Mouse (Mus musculus): ENCODE results near the gene Glrp1. TPM values are rescaled to one million over a fixed set of nuclear protein-coding genes. Genes with fewer than 3 reads are reported as not detected.

Gene Glrp1
- polyA plus RNA-seq, 1 experiment from 2014 or later: not detected

GRCm38 (mm10) chr1:88539256-88539655 lies 29.4 kb upstream of the Glrp1 start:
- Histone ChIP-seq H3K27me3 (replicated peaks; ENCODE audit: control insufficient read depth, insufficient read depth, low read length) (no peaks in the 10 kb centered on the region), H3K4me1 (ENCODE audit: control insufficient read depth, insufficient read depth, low read length) (no peaks in the 10 kb centered on the region), H3K4me3 (ENCODE audit: low read length) (no peak overlapping the region), H3K9ac (ENCODE audit: low read depth, low read length) (no peak overlapping the region), H3K27ac (ENCODE audit: low read length) (no peak overlapping the region), H3K36me3 (ENCODE audit: control insufficient read depth, insufficient read depth, low read length) (no peaks in the 10 kb centered on the region), H3K4me2 (ENCODE audit: low read depth, low read length) (no peak overlapping the region), H3K9me3 (ENCODE audit: control insufficient read depth, low read length) (no peaks in the 10 kb centered on the region)
- ATAC-seq: no peak
- WGBS: 74% methylated on average over 7 of the region's 7 CpGs

- no peak overlapping the region for H3K9ac ChIP-seq (ENCODE audit: low read depth, low read length)
- no peak for ATAC-seq
- no peaks in the 10 kb centered on the region for H3K27me3 ChIP-seq (replicated peaks; ENCODE audit: control insufficient read depth, insufficient read depth, low read length)
- H3K4me2 ChIP-seq (ENCODE audit: low read depth, low read length): no peak overlapping the region
- H3K9me3 ChIP-seq (ENCODE audit: control insufficient read depth, low read length): no peaks in the 10 kb centered on the region
- no peak overlapping the region for H3K4me3 ChIP-seq (ENCODE audit: low read length)
- H3K4me1 ChIP-seq (ENCODE audit: control insufficient read depth, insufficient read depth, low read length): no peaks in the 10 kb centered on the region
- WGBS: 89% methylated on average over 1 of the region's 1 CpGs
- no peaks in the 10 kb centered on the region for H3K36me3 ChIP-seq (ENCODE audit: control insufficient read depth, insufficient read depth, low read length)
- no peak overlapping the region for H3K27ac ChIP-seq (ENCODE audit: low read length)
Measured at GRCm38 (mm10) chr1:88536308-88536707, 26.4 kb upstream of the Glrp1 start.

- H3K4me1 ChIP-seq (ENCODE audit: control insufficient read depth, insufficient read depth, low read length): no peaks in the 10 kb centered on the region
- no peak overlapping the region for H3K4me2 ChIP-seq (ENCODE audit: low read depth, low read length)
- no peaks in the 10 kb centered on the region for H3K36me3 ChIP-seq (ENCODE audit: control insufficient read depth, insufficient read depth, low read length)
- 59% methylated on average over 5 of the region's 5 CpGs for WGBS
- no peak for ATAC-seq
- no peak overlapping the region for H3K4me3 ChIP-seq (ENCODE audit: low read length)
- H3K27me3 ChIP-seq (replicated peaks; ENCODE audit: control insufficient read depth, insufficient read depth, low read length): no peaks in the 10 kb centered on the region
- no peak overlapping the region for H3K27ac ChIP-seq (ENCODE audit: low read length)
- no peak overlapping the region for H3K9ac ChIP-seq (ENCODE audit: low read depth, low read length)
- H3K9me3 ChIP-seq (ENCODE audit: control insufficient read depth, low read length): no peaks in the 10 kb centered on the region
Measured at GRCm38 (mm10) chr1:88534091-88534490, 24.2 kb upstream of the Glrp1 start.

DNA sequence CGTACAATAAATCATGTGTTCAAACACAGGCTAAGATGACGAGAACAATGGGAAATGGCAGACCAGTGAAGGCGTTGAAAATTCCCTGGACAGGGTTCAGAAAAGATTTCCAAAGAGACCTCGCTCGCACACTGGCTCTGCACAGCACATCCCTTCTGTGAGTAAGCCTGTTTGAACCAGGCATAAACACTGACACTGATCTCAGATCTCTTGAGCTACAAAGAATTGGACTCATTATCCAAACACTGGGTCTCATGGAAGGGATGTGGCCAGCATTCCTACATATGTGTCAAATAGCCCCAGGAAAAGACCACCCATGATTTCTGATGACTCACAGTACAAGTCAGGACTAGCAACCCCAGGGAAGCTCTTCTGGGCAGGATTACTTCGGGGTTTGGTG lies 16.3 kb upstream of the Glrp1 start:
- H3K36me3 ChIP-seq (ENCODE audit: control insufficient read depth, insufficient read depth, low read length): no peaks in the 10 kb centered on the region
- no peaks in the 10 kb centered on the region for H3K27me3 ChIP-seq (replicated peaks; ENCODE audit: control insufficient read depth, insufficient read depth, low read length)
- no peaks in the 10 kb centered on the region for H3K4me1 ChIP-seq (ENCODE audit: control insufficient read depth, insufficient read depth, low read length)
- WGBS: 39% methylated on average over 6 of the region's 6 CpGs
- no peak overlapping the region for H3K9ac ChIP-seq (ENCODE audit: low read depth, low read length)
- no peaks in the 10 kb centered on the region for H3K9me3 ChIP-seq (ENCODE audit: control insufficient read depth, low read length)
- no peak overlapping the region for H3K4me3 ChIP-seq (ENCODE audit: low read length)
- no peak overlapping the region for H3K27ac ChIP-seq (ENCODE audit: low read length)
- H3K4me2 ChIP-seq (ENCODE audit: low read depth, low read length): no peak overlapping the region
- peak; percentile 65 for ATAC-seq

DNA sequence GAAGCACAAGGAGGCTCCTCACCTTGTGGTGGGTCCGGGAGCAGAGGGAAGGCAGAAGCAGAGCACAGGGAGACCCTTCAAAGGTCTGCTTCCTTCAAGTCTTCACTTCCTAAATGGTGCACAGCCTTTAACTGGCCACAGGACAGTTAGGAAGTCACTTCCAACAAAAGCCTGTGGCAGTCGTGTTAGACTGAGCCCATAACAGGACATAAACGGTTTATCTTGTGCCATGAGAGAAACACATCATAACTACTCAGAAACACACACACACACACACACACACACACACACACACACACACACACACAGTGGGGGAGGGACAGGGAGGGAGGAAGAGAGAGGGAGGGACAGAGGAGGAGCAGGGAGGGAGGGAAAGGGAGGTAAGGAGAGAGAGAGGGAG lies 15.8 kb upstream of the Glrp1 start:
- Histone ChIP-seq H3K4me1 (ENCODE audit: control insufficient read depth, insufficient read depth, low read length) (no peaks in the 10 kb centered on the region), H3K4me3 (ENCODE audit: low read length) (no peak overlapping the region), H3K4me2 (ENCODE audit: low read depth, low read length) (no peak overlapping the region), H3K27me3 (replicated peaks; ENCODE audit: control insufficient read depth, insufficient read depth, low read length) (no peaks in the 10 kb centered on the region), H3K9me3 (ENCODE audit: control insufficient read depth, low read length) (no peaks in the 10 kb centered on the region), H3K9ac (ENCODE audit: low read depth, low read length) (no peak overlapping the region), H3K36me3 (ENCODE audit: control insufficient read depth, insufficient read depth, low read length) (no peaks in the 10 kb centered on the region), H3K27ac (ENCODE audit: low read length) (no peak overlapping the region)
- WGBS: 54% methylated on average over 3 of the region's 3 CpGs
- ATAC-seq: no peak

GRCm38 (mm10) chr1:88521170-88521747 lies 11.4 kb upstream of the Glrp1 start:
- Histone ChIP-seq H3K27ac (ENCODE audit: low read length) (no peak overlapping the region), H3K4me1 (ENCODE audit: control insufficient read depth, insufficient read depth, low read length) (no peaks in the 10 kb centered on the region), H3K36me3 (ENCODE audit: control insufficient read depth, insufficient read depth, low read length) (no peaks in the 10 kb centered on the region), H3K4me2 (ENCODE audit: low read depth, low read length) (no peak overlapping the region), H3K4me3 (ENCODE audit: low read length) (no peak overlapping the region), H3K27me3 (replicated peaks; ENCODE audit: control insufficient read depth, insufficient read depth, low read length) (no peaks in the 10 kb centered on the region), H3K9me3 (ENCODE audit: control insufficient read depth, low read length) (no peaks in the 10 kb centered on the region), H3K9ac (ENCODE audit: low read depth, low read length) (no peak overlapping the region)
- 82% methylated on average over 11 of the region's 11 CpGs for WGBS
- ATAC-seq: no peak

- Histone ChIP-seq H3K27me3 (replicated peaks; ENCODE audit: control insufficient read depth, insufficient read depth, low read length) (0 out of 2 replicates have a peak, but pooled peaks cover 5% of the 10 kb centered on the region), H3K4me1 (ENCODE audit: control insufficient read depth, insufficient read depth, low read length) (0 out of 2 replicates have a peak, but pooled peaks cover 2% of the 10 kb centered on the region), H3K9me3 (ENCODE audit: control insufficient read depth, low read length) (no peaks in the 10 kb centered on the region), H3K4me2 (ENCODE audit: low read depth, low read length) (no peak overlapping the region), H3K9ac (ENCODE audit: low read depth, low read length) (no peak overlapping the region), H3K4me3 (ENCODE audit: low read length) (no peak overlapping the region), H3K27ac (ENCODE audit: low read length) (no peak overlapping the region), H3K36me3 (ENCODE audit: control insufficient read depth, insufficient read depth, low read length) (no peaks in the 10 kb centered on the region)
- ATAC-seq: peak; percentile 86
- WGBS: 47% methylated on average over 5 of the region's 5 CpGs
Measured at GRCm38 (mm10) chr1:88513613-88514012, 3.7 kb upstream of the Glrp1 start.

DNA sequence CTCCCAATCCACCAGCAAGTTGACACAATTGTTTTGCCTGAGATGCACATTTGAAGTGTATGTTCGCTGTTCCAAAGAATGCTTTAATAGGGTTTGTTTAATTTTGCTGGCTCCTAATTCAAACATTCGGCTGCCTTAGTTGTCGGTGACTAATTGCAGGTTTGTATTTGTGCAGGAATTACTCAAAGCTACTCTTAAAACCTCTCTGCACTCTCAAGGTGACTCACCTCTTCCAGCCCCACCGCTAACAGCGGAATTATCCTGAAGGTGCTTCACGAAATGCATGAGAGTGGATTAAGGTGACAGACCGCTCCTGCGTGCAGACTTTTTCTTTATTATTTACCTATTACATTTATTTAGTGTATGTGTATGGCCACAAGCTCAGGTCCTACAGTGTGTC lies 2.0 kb downstream of the Glrp1 start:
- no peak overlapping the region for H3K27ac ChIP-seq (ENCODE audit: low read length)
- ATAC-seq: no peak
- 42% methylated on average over 8 of the region's 8 CpGs for WGBS
- H3K9ac ChIP-seq (ENCODE audit: low read depth, low read length): no peak overlapping the region
- no peaks in the 10 kb centered on the region for H3K27me3 ChIP-seq (replicated peaks; ENCODE audit: control insufficient read depth, insufficient read depth, low read length)
- H3K4me2 ChIP-seq (ENCODE audit: low read depth, low read length): no peak overlapping the region
- H3K4me3 ChIP-seq (ENCODE audit: low read length): no peak overlapping the region
- no peaks in the 10 kb centered on the region for H3K36me3 ChIP-seq (ENCODE audit: control insufficient read depth, insufficient read depth, low read length)
- no peaks in the 10 kb centered on the region for H3K4me1 ChIP-seq (ENCODE audit: control insufficient read depth, insufficient read depth, low read length)
- no peaks in the 10 kb centered on the region for H3K9me3 ChIP-seq (ENCODE audit: control insufficient read depth, low read length)

GRCm38 (mm10) chr1:88507214-88507613 lies 2.7 kb downstream of the Glrp1 start:
- Histone ChIP-seq H3K4me1 (ENCODE audit: control insufficient read depth, insufficient read depth, low read length) (no peaks in the 10 kb centered on the region), H3K36me3 (ENCODE audit: control insufficient read depth, insufficient read depth, low read length) (no peaks in the 10 kb centered on the region), H3K9ac (ENCODE audit: low read depth, low read length) (no peak overlapping the region), H3K4me2 (ENCODE audit: low read depth, low read length) (no peak overlapping the region), H3K27me3 (replicated peaks; ENCODE audit: control insufficient read depth, insufficient read depth, low read length) (no peaks in the 10 kb centered on the region), H3K9me3 (ENCODE audit: control insufficient read depth, low read length) (no peaks in the 10 kb centered on the region), H3K4me3 (ENCODE audit: low read length) (no peak overlapping the region), H3K27ac (ENCODE audit: low read length) (no peak overlapping the region)
- no peak for ATAC-seq
- 68% methylated on average over 5 of the region's 5 CpGs for WGBS

- H3K27me3 ChIP-seq (replicated peaks; ENCODE audit: control insufficient read depth, insufficient read depth, low read length): no peaks in the 10 kb centered on the region
- ATAC-seq: no peak
- H3K9me3 ChIP-seq (ENCODE audit: control insufficient read depth, low read length): no peaks in the 10 kb centered on the region
- no peak overlapping the region for H3K4me2 ChIP-seq (ENCODE audit: low read depth, low read length)
- no peak overlapping the region for H3K4me3 ChIP-seq (ENCODE audit: low read length)
- no peak overlapping the region for H3K9ac ChIP-seq (ENCODE audit: low read depth, low read length)
- H3K27ac ChIP-seq (ENCODE audit: low read length): no peak overlapping the region
- no peaks in the 10 kb centered on the region for H3K4me1 ChIP-seq (ENCODE audit: control insufficient read depth, insufficient read depth, low read length)
- 80% methylated on average over 5 of the region's 5 CpGs for WGBS
- no peaks in the 10 kb centered on the region for H3K36me3 ChIP-seq (ENCODE audit: control insufficient read depth, insufficient read depth, low read length)
Measured at GRCm38 (mm10) chr1:88506412-88506811, 3.5 kb downstream of the Glrp1 start.

All from intestine, embryonic 16.5 days (tissue).